In the genomic region with DNA sequence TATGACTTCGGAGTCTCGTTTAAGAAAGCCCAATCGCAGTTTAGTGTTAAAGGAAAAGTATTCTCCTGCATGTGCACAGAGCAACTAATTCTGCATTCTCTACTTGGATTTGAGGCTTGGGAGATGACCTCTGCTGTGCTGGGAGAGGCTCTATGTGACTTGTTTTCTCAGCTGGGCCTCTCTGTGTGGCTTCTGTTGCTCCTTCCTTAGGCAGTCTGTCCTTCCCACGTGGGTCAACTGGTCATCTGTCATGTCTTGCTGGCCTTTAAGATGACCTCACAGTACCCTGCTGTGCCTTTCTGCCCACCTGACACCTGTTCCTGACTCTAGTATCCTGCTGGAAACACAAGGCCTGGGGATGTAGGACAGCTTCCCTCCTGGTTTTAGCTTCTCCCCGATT, we compare ENCODE assay signal across 22 mouse cellular contexts. TPM values are rescaled to one million over a fixed set of nuclear protein-coding genes. Genes with fewer than 3 reads are reported as not detected.
DNase-seq lines count a peak whose midpoint lies in the region; ATAC-seq lines count a peak whose summit lies in the region.
"Had no signal": no experiment of that assay in that cellular context is flagged by ENCODE, and none has a peak within 500 bp of the region (broad histone marks: within the 10 kb centered on the region; RNA-seq: fewer than 3 reads in every experiment).

No protein-coding gene starts in this region.

- no peak overlapping the region for H3K4me2 ChIP-seq in midbrain, embryonic 11.5 days
- H3K4me2 ChIP-seq in midbrain, embryonic 16.5 days (ENCODE audit: low read length), result no peak overlapping the region
- H3K4me2 ChIP-seq: embryonic facial prominence, embryonic 13.5 days; embryonic facial prominence, embryonic 15.5 days; forebrain, embryonic 12.5 days had no signal

- H3K4me3 ChIP-seq in midbrain, embryonic 11.5 days (ENCODE audit: low read depth, low read length), result no peak overlapping the region
- H3K4me3 ChIP-seq in midbrain, embryonic 16.5 days (ENCODE audit: low read depth, low read length), result no peak overlapping the region
- H3K4me3 ChIP-seq: embryonic facial prominence, embryonic 13.5 days; embryonic facial prominence, embryonic 15.5 days; erythroblast, embryonic 14.5 days; forebrain, embryonic 10.5 days; forebrain, embryonic 12.5 days had no signal

- 72% methylated on average over 5 of the region's 5 CpGs for WGBS in midbrain, embryonic 11.5 days
- 79% methylated on average over 5 of the region's 5 CpGs for whole genome bisulfite sequencing in midbrain, embryonic 16.5 days

- no peaks in the 10 kb centered on the region for H3K36me3 ChIP-seq in midbrain, embryonic 11.5 days (ENCODE audit: control insufficient read depth, insufficient read depth, low read length)
- no peaks in the 10 kb centered on the region for H3K36me3 ChIP-seq in midbrain, embryonic 16.5 days (ENCODE audit: control insufficient read depth, insufficient read depth, low read length)
- H3K36me3 ChIP-seq: embryonic facial prominence, embryonic 13.5 days; embryonic facial prominence, embryonic 15.5 days; forebrain, embryonic 10.5 days; forebrain, embryonic 12.5 days had no signal

- ATAC-seq in midbrain, embryonic 11.5 days (ENCODE audit: low FRiP score), result no peak
- no peak for ATAC-seq in midbrain, embryonic 16.5 days
- ATAC-seq: forebrain, embryonic 14.5 days; forebrain, embryonic 16.5 days had no signal

- H3K4me1 ChIP-seq in midbrain, embryonic 11.5 days (ENCODE audit: control insufficient read depth, insufficient read depth, low read length), result no peaks in the 10 kb centered on the region
- no peaks in the 10 kb centered on the region for H3K4me1 ChIP-seq in midbrain, embryonic 16.5 days (ENCODE audit: control insufficient read depth, insufficient read depth, low read length)
- H3K4me1 ChIP-seq: forebrain, embryonic 12.5 days had no signal

- no peaks in the 10 kb centered on the region for H3K9me3 ChIP-seq in midbrain, embryonic 11.5 days (ENCODE audit: control insufficient read depth, low read length)
- no peaks in the 10 kb centered on the region for H3K9me3 ChIP-seq in midbrain, embryonic 16.5 days (replicated peaks; ENCODE audit: control insufficient read depth, low read length, poor library complexity, severe bottlenecking)
- H3K9me3 ChIP-seq: embryonic facial prominence, embryonic 13.5 days; embryonic facial prominence, embryonic 15.5 days; forebrain, embryonic 10.5 days; forebrain, embryonic 12.5 days had no signal

- no peak overlapping the region for H3K27ac ChIP-seq in midbrain, embryonic 11.5 days (ENCODE audit: low read depth, low read length)
- no peak overlapping the region for H3K27ac ChIP-seq in midbrain, embryonic 16.5 days (ENCODE audit: low read length)
- H3K27ac ChIP-seq: embryonic facial prominence, embryonic 13.5 days; embryonic facial prominence, embryonic 15.5 days; forebrain, embryonic 10.5 days; forebrain, embryonic 12.5 days had no signal

- H3K27me3 ChIP-seq in midbrain, embryonic 11.5 days (ENCODE audit: control insufficient read depth, insufficient read depth, low read length), result no peaks in the 10 kb centered on the region
- no peaks in the 10 kb centered on the region for H3K27me3 ChIP-seq in midbrain, embryonic 16.5 days (ENCODE audit: control insufficient read depth, insufficient read depth, low read depth, low read length)
- H3K27me3 ChIP-seq: embryonic facial prominence, embryonic 13.5 days; embryonic facial prominence, embryonic 15.5 days; forebrain, embryonic 12.5 days had no signal

- no peak overlapping the region for H3K9ac ChIP-seq in midbrain, embryonic 11.5 days (ENCODE audit: low read length)
- H3K9ac ChIP-seq in midbrain, embryonic 16.5 days (ENCODE audit: low read depth, low read length), result no peak overlapping the region
- H3K9ac ChIP-seq: embryonic facial prominence, embryonic 13.5 days; embryonic facial prominence, embryonic 15.5 days; forebrain, embryonic 12.5 days had no signal

- peak; percentile 34 for DNase-seq in embryo, embryonic 9.5 days (ENCODE audit: extremely low spot score)
- DNase-seq in embryo, embryonic 10.5 days (ENCODE audit: low spot score), result no peak
- peak; percentile 49 for DNase-seq in midbrain, embryonic 11.5 days (ENCODE audit: low spot score, missing footprints)
- DNase-seq in mesoderm, embryonic 11.5 days (ENCODE audit: low read depth, low spot score), result peak; percentile 41
- no peak for DNase-seq in right cerebral cortex, postnatal 25 days
- DNase-seq: adrenal gland, adult 2 months; adrenal gland, postnatal 10 days; adrenal gland, postnatal 25 days; cerebellum, adult 11 months; cerebellum, adult 18-20 months; cerebellum, adult 8-10 months; cerebellum, adult 9-11 months; cerebellum, postnatal 14 days; cerebellum, postnatal 36 days had no signal

RNA-seq across cellular contexts. Expression of gene Cmbl, which starts 10.9 kb away (rescaled TPM):
- 1.5 and 1.6 TPM in 2 replicates for polyA plus RNA-seq in midbrain, embryonic 11.5 days (2014; fragmentation: Nextera tagmentation; extraction: Ambion mirVana)
- 8.7 and 12.8 TPM in 2 replicates for polyA plus RNA-seq in midbrain, embryonic 16.5 days (2015; fragmentation: Nextera tagmentation; extraction: Ambion mirVana)
- polyA plus RNA-seq: erythroblast, embryonic 14.5 days had no signal

RNA-seq across cellular contexts. Expression of gene Cct5, which starts 25.5 kb away (rescaled TPM):
- polyA plus RNA-seq in midbrain, embryonic 11.5 days (2014; fragmentation: Nextera tagmentation; extraction: Ambion mirVana), result 728 and 743 TPM in 2 replicates
- polyA plus RNA-seq in midbrain, embryonic 16.5 days (2015; fragmentation: Nextera tagmentation; extraction: Ambion mirVana), result 484 and 516 TPM in 2 replicates

RNA-seq across cellular contexts. Expression of gene Fam173b, which starts 25.6 kb away (rescaled TPM):
- 14.0 and 14.6 TPM in 2 replicates for polyA plus RNA-seq in midbrain, embryonic 11.5 days (2014; fragmentation: Nextera tagmentation; extraction: Ambion mirVana)
- polyA plus RNA-seq in midbrain, embryonic 16.5 days (2015; fragmentation: Nextera tagmentation; extraction: Ambion mirVana), result 8.2 and 9.3 TPM in 2 replicates

RNA-seq across cellular contexts. Expression of gene March6, which starts 45.2 kb away (rescaled TPM):
- polyA plus RNA-seq in midbrain, embryonic 11.5 days (2014; fragmentation: Nextera tagmentation; extraction: Ambion mirVana), result 53.9 and 55.9 TPM in 2 replicates
- 99.8 and 106 TPM in 2 replicates for polyA plus RNA-seq in midbrain, embryonic 16.5 days (2015; fragmentation: Nextera tagmentation; extraction: Ambion mirVana)

Comparison
In these comparisons a context has a peak if more than half of its experiments do, and no peak if none do; other contexts are left out.
1. DNase-seq: peak in embryo, embryonic 9.5 days (single experiment), midbrain, embryonic 11.5 days (single experiment) and mesoderm, embryonic 11.5 days (single experiment); none in embryo, embryonic 10.5 days (single experiment) and right cerebral cortex, postnatal 25 days (single experiment).